Mouse (Mus musculus) lung, embryonic 14.5 days (tissue): Measurements from ENCODE around the gene Nfia. TPM values are rescaled to one million over a fixed set of nuclear protein-coding genes. Genes with fewer than 3 reads are reported as not detected.

Experiments
- ATAC-seq: fragments of 200-750 bp; cut with Nextera tagmentation; 2 replicates; pipeline ENCODE4 v1.8.0; 2017; ENCODE audit warnings: mild to moderate bottlenecking, moderate TSS enrichment, moderate library complexity; ENCODE audit not compliant: insufficient read depth
- DNase-seq: peaks from one replicate; pipeline ENCODE4 v3.0.0-alpha.2; 2015
- H3K27ac ChIP-seq: fragments of 300-500 bp; sonication (generic); 2 replicates; pipeline ENCODE4 v1.5.1; 2014; ENCODE audit warnings: low read depth, mild to moderate bottlenecking, moderate library complexity
- H3K27me3 ChIP-seq: fragments of 300-500 bp; sonication (generic); 2 replicates; pipeline ENCODE4 v1.6.1; 2014; ENCODE audit warnings: low read length, control low read depth; ENCODE audit not compliant: insufficient read depth
- H3K36me3 ChIP-seq: fragments of 300-500 bp; sonication (generic); 2 replicates; pipeline ENCODE4 v1.6.1; 2014; ENCODE audit warnings: control low read depth; ENCODE audit not compliant: insufficient read depth
- H3K4me1 ChIP-seq: fragments of 300-500 bp; sonication (generic); 2 replicates; pipeline ENCODE4 v1.6.1; 2014; ENCODE audit warnings: antibody characterized with exemption, control low read depth; ENCODE audit not compliant: insufficient read depth
- H3K4me2 ChIP-seq: fragments of 300-500 bp; sonication (generic); 2 replicates; pipeline ENCODE4 v1.6.1; 2014; ENCODE audit warnings: mild to moderate bottlenecking
- H3K4me3 ChIP-seq: fragments of 300-500 bp; sonication (generic); 2 replicates; pipeline ENCODE4 v1.5.1; 2014; ENCODE audit warnings: low read depth, low read length
- H3K9ac ChIP-seq: fragments of 300-500 bp; sonication (generic); 2 replicates; pipeline ENCODE4 v1.6.1; 2014
- H3K9me3 ChIP-seq: fragments of 300-500 bp; sonication (generic); 2 replicates; pipeline ENCODE4 v1.6.1; 2016; ENCODE audit warnings: low read depth, low read length, control low read depth
- CTCF ChIP-seq: IDR thresholded peaks from 2 replicates; pipeline ENCODE4 v1.5.1; 2016; ENCODE audit warnings: antibody characterized with exemption, low read depth
- WGBS: fragments of 180-500 bp; shearing (Covaris S2); extraction: QIAGEN DNeasy Blood & Tissue Kit; methylation state at CpG from one replicate; pipeline ENCODE4 v1.1.7; 2014; 5-methylcytosine and 5-hydroxymethylcytosine counted together
- polyA plus RNA-seq: library from polyadenylated mRNA; unstranded; fragments of >200 nt; fragmentation: Nextera tagmentation; extraction: Ambion mirVana; gene quantifications from 2 replicates; pipeline ENCODE4 v1.2.1, GENCODE M21; 2014

Gene Nfia
- polyA plus RNA-seq, 1 experiment from 2014 or later, result 48.2 TPM

DNA sequence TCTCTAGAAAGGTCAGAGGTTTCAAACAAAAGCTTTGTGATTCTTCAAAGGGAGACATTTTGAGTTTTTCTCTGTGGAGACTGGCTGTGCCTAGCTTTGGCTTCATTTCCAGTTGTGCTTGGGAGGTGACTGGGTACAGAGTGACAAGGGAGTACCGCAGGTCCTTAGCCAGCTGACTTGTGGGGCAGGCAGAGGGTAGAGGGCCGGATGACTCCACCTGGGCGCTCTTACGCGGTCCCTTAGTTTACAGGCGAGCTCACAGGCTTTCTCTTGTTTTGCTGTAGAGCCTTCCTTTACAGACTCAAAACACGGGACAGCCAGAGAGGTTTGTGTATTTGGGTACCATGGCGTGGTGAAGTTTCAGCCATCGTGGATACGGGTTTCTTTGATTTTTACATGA is 21.4 kb downstream of the Nfia start:
- Histone ChIP-seq H3K4me1 (no peaks in the 10 kb centered on the region), H3K4me3 (no peak overlapping the region), H3K9ac (no peak overlapping the region), H3K36me3 (peaks cover 14% of the 10 kb centered on the region), H3K4me2 (no peak overlapping the region), H3K27me3 (no peaks in the 10 kb centered on the region), H3K9me3 (no peaks in the 10 kb centered on the region), H3K27ac (no peak overlapping the region)
- DNase-seq (no peak), ATAC-seq (no peak)
- 81% methylated on average over 10 of the region's 10 CpGs for WGBS
- TF ChIP-seq CTCF, result no peak

DNA sequence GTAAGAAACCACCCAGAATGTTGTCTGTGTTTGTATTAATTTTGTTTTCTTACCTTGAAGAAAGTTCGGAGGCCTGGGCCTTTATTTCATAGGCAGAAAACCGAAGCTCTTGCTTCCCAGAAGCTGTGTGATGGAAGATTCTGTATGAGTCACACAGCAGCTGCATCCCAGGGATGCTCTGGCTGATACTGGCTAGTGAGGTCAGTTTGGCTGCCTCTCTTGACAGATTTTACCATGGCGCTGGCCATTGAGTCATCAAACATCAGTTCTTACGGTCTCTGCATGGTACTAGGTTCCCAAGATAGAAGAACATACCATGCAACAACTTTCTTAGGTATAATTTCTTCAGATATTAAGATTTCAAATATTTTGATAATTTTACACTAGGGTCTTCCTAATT is 22.3 kb downstream of the Nfia start:
- Histone ChIP-seq H3K27me3 (no peaks in the 10 kb centered on the region), H3K4me2 (no peak overlapping the region), H3K9me3 (no peaks in the 10 kb centered on the region), H3K4me3 (no peak overlapping the region), H3K27ac (no peak overlapping the region), H3K36me3 (peaks cover 16% of the 10 kb centered on the region), H3K9ac (no peak overlapping the region), H3K4me1 (no peaks in the 10 kb centered on the region)
- WGBS, result 82% methylated on average over 4 of the region's 4 CpGs
- no peak for TF ChIP-seq CTCF
- ATAC-seq, result no peak; the same call in 1 of the 2 replicates
- DNase-seq, result no peak

DNA sequence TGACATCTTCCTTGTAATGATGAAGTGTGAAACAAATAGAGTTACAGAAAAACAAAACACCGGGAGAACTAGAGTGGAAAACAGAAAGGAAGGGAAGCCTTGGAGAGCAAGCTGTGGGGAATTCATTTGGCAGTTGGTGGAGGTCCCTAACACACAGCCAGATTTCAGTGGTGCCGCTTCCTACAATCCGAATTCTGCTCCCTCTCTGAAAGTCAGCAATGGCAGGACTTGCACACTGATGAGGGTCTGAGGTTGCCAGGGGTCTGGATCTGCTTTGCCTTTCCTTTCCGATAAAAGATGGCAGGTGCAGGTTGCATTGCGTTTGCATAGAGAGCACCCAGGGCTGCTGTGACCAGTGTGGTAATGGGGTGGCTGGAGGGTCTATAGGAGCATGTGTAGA is 23.4 kb downstream of the Nfia start:
- no peak for TF ChIP-seq CTCF
- Histone ChIP-seq H3K4me1 (no peaks in the 10 kb centered on the region), H3K4me3 (no peak overlapping the region), H3K9me3 (no peaks in the 10 kb centered on the region), H3K27me3 (no peaks in the 10 kb centered on the region), H3K27ac (no peak overlapping the region), H3K9ac (no peak overlapping the region), H3K36me3 (peaks cover 18% of the 10 kb centered on the region), H3K4me2 (no peak overlapping the region)
- DNase-seq, result no peak
- ATAC-seq, result no peak
- WGBS, result 71% methylated on average over 5 of the region's 5 CpGs

DNA sequence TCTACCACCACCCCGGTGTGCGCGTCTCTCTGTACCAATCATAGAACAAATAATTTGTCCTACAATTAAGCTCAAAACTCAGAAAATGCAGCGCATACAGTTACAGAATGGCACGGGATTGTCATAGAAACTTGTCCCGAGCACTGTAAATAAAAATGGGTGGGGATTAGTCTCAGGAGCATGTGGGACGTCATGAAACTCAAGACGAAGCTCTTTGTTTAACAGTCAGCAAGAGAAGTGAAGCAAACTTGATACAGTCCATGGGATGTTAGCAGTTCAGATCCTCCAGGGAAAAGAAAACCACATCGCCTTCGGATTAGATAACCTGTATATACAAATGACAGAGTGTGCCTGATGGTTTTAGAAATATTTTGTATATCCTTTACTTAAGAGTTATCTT is 24.0 kb downstream of the Nfia start:
- H3K4me2 ChIP-seq, result no peak overlapping the region
- H3K9ac ChIP-seq, result no peak overlapping the region
- no peaks in the 10 kb centered on the region for H3K4me1 ChIP-seq
- H3K27me3 ChIP-seq, result no peaks in the 10 kb centered on the region
- no peak for TF ChIP-seq CTCF
- H3K4me3 ChIP-seq, result no peak overlapping the region
- DNase-seq (no peak), ATAC-seq (no peak; the same call in 1 of the 2 replicates)
- H3K36me3 ChIP-seq, result peaks cover 19% of the 10 kb centered on the region
- H3K9me3 ChIP-seq, result no peaks in the 10 kb centered on the region
- WGBS, result 72% methylated on average over 10 of the region's 10 CpGs
- no peak overlapping the region for H3K27ac ChIP-seq

DNA sequence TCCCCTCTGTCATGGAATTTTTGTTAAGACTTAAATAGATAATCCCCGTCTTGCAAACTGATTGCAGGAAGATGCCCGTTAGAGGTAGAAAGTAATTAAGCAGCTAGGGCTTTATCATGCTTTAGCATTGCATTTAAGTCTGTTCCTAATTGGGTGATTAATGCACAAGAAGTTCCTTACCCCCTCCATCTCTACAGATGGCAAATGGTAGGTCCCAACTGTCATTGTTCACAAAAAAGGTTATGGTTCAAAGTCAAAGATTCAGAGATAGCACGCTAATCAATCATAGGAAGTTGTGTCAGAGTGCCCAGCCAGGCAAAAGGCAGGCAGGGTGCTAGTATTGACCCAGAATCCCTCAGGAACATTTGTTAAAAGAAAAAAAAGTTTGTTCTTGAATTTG is 31.3 kb downstream of the Nfia start:
- DNase-seq (no peak), ATAC-seq (no peak)
- no peak for TF ChIP-seq CTCF
- no peaks in the 10 kb centered on the region for H3K27me3 ChIP-seq
- H3K36me3 ChIP-seq, result peaks cover 20% of the 10 kb centered on the region; the same call in 1 of the 2 replicates
- H3K4me3 ChIP-seq, result no peak overlapping the region
- H3K9ac ChIP-seq, result no peak overlapping the region
- no peaks in the 10 kb centered on the region for H3K4me1 ChIP-seq
- WGBS, result 79% methylated on average over 3 of the region's 3 CpGs
- H3K4me2 ChIP-seq, result no peak overlapping the region
- H3K27ac ChIP-seq, result no peak overlapping the region
- H3K9me3 ChIP-seq, result 0 out of 2 replicates have a peak, but pooled peaks cover 4% of the 10 kb centered on the region

DNA sequence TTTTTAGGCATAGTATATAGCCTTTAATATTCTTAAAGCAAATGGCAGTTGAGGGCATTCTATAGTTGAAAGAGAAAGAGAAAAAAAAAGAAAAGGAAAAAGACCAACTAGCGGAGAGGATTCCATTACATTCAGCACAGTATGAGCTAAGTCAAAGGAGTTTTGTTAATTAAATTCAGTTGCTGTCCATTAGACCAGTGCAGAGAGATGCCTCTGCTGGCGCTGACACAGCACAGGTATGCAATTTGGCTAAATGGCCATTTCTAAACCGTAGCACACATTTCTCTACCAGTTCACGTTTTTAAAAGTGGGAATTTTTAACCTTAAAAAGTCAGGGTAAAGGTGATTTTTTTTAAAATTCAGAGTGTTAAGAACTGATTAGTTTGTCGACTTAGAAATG is 32.1 kb downstream of the Nfia start:
- no peak for TF ChIP-seq CTCF
- peaks cover 4% of the 10 kb centered on the region; the same call in 1 of the 2 replicates for H3K4me1 ChIP-seq
- H3K4me2 ChIP-seq, result no peak overlapping the region
- no peaks in the 10 kb centered on the region for H3K27me3 ChIP-seq
- H3K27ac ChIP-seq, result no peak overlapping the region
- ATAC-seq (no peak), DNase-seq (no peak)
- H3K4me3 ChIP-seq, result no peak overlapping the region
- H3K9me3 ChIP-seq, result 0 out of 2 replicates have a peak, but pooled peaks cover 4% of the 10 kb centered on the region
- 81% methylated on average over 5 of the region's 5 CpGs for WGBS
- H3K36me3 ChIP-seq, result peaks cover 20% of the 10 kb centered on the region; the same call in 1 of the 2 replicates
- H3K9ac ChIP-seq, result no peak overlapping the region

DNA sequence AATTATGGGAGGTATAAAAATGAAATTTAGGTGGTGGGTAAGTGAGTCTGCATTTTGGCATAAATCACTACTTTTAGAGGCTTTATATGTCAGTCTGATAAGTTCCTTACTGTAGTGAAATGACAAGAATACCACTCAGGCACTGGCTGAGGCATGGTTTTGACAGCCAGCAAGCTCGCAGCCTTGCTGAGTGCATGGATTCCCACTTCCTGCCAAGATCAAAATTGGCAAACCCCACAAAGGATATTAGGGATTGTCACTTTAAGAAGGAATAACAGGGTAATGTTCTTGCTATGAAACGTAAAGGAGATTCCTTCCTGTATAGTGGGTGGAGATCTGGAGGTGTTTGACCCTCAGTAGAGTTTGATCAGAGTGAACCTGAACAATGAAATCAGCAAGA is 32.7 kb downstream of the Nfia start:
- H3K4me3 ChIP-seq, result no peak overlapping the region
- ATAC-seq (no peak), DNase-seq (peak; percentile 35)
- H3K9ac ChIP-seq, result no peak overlapping the region
- no peaks in the 10 kb centered on the region for H3K27me3 ChIP-seq
- WGBS, result 26% methylated on average over 2 of the region's 2 CpGs
- 0 out of 2 replicates have a peak, but pooled peaks cover 4% of the 10 kb centered on the region for H3K9me3 ChIP-seq
- peaks cover 5% of the 10 kb centered on the region; the same call in 1 of the 2 replicates for H3K4me1 ChIP-seq
- H3K36me3 ChIP-seq, result peaks cover 15% of the 10 kb centered on the region; the same call in 1 of the 2 replicates
- H3K4me2 ChIP-seq, result no peak overlapping the region
- no peak overlapping the region for H3K27ac ChIP-seq
- TF ChIP-seq CTCF, result no peak
